Mouse (Mus musculus): ENCODE measurements around the gene Zfand3. TPM values are rescaled to one million over a fixed set of nuclear protein-coding genes. Genes with fewer than 3 reads are reported as not detected.

Gene Zfand3
- polyA plus RNA-seq (2017; shearing (Covaris generic)) = 29.9 TPM

DNA sequence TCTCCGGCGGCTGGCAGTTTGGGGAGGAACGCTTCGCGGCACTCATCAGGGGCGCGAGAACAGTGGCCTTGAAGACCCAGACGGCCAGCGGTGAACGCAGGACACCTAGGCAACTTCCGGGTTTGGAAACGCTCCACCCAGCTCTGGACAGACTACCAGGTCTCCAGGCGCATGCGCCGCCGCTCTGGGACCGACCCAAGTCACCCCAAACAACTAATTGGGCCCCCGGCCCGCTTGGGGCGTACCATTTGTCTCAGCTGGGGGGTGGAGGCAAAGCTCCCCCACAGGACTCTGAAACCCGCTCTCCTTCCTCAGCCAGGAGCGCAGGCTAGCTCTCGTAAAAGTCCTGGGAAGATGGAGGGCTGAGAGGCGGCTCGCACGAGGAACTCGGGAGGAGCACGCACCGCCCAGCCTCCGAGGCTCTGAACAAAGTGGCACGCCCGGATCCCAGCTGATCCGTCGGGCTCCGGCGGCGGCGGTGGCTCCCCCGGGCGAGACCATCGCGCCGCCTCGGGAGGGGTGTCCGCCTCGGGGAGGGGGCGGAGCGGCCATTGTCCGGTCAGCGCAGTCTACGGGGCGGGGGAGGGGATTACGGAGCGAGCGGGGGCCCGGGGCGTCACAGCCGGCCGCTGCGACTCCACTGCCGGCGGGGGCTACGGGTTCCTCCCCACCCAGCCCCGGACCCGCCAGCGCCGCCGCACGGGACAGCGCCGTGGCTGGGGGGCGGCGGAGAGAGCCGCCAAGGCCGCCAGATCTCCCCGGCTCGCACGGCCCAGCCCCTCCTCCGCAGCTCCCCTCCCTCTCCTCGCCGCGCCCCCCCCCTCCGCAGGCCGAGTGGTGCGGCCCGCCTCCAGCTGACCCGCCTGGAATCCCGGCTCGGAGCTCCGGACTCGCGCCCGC is at the start of gene Zfand3:
TSS of gene Zfand3 (plus strand) at position 531 of the 900 bp plus-strand sequence.

GRCm38 (mm10) chr17:29970037-29970555 is 34.4 kb upstream of the Zfand3 start, which contains the start of gene Mdga1:
TSS of gene Mdga1 (minus strand) at chr17:29970087.

Other genes with a start within 250 kb of the Zfand3 start
- gene Mdga1, start 34.6 kb upstream of the Zfand3 start, polyA plus RNA-seq (2017; shearing (Covaris generic)) = 0.15 TPM

All from naive thymus-derived CD4-positive, alpha-beta T cell, adult 5 months (primary cell).